Mouse (Mus musculus): ENCODE data around the gene Stoml1.
"Not testable (repeated sequence)": the region's sequence is repeated elsewhere in the genome, so short reads cannot be mapped to it uniquely, and the experiment has no call there.

The Stoml1 gene

DNA sequence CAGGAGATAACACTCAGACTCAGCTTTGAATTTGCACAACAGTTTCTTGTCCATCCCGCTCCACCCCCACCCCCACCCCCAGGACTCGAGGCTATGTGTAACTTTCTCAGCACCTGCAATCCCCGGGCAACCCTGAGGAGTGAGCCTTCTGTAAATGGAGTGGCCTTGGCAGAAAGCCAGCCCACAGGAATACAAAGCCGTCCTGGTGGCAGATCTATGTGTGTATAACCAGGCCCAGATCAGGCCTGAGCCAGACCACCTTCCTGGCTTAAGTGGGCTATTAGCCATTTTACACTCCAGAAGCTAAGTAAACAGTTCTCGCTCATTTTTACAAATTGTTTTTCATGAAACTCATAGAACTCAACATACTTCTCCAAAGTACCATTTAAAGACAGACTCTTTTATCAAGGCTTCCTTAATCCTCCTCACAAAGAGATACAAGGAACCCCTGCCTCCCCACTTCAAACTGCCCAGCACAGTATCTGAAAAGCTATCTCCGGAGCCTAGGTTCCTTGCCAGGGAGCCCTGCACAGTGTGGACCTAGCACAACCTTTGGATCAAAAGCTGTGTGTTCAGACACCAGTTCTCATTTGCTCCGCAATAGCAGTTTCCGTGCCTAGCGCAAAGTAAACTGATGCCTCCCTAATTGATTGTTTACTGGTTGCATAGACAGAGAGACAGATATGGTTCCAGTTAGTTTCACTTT, 11.0 kb upstream of the Stoml1 start:
- in situ Hi-C loops (cut with MseI, MboI) = no loop called here

DNA sequence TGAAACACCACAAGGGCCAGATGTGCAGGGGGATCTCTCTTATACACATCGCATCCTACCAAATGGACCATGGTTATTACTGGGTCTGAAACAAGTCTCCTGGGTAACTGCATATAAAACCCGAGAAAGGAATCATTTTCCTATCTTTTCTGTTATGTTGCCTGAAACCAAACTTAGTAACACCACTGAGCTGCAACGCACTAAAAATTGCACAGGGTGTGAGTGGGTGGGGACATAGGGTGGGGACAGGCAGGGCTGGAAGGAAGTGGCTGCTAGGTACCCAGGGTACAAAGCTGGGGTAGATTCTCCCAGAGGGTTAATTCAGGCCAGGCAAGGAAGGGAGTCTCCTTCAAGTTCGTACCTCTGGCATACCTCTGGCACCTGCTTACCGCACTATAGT, 10.3 kb upstream of the Stoml1 start:
- in situ Hi-C loops (cut with MseI, MboI) = no loop called here

DNA sequence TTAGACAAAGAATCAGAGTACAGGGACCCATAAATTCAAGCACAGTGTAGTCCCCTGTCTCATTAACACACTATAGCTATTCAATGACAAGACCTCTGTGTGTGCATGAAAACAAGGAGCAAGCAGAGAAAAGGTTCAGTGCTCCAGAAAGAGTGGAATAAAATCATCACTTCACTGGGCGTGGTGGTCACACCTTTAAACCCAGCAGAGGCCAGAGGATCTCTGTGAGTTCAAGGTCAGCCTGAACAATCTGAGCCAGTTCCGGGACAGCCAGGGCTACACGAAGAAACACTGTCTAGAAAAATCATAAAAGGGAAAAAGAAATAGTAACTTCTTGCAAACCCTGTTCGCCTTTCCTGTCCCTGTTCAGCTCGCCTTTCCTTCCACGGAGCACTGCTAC, 9.3 kb upstream of the Stoml1 start:
- in situ Hi-C loops (cut with MseI, MboI) = no loop called here

DNA sequence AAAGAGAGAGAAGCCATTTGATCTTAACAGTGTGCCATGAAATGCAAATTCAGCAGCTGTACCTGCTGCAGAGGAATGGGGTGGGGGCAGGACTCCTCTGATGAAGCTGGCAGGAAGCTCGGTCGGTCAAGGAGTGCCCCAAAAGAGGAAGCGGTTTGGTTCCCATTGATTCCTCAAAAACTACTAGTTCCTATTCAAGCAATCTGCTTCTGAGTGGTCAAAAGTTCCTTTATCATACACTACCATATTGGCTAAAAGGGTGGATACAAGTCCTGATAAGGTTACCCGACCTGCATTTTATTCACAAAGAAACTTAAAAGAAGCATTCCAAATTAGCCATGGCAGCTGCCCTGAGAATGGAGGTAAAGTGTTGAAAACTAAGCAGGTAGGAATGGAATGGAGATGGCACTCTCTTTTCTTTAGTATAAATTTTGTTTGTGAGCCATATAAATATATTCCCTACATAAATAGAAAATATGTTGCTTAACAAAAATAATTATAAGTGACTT, 6.8 kb upstream of the Stoml1 start:
- in situ Hi-C loops (cut with MseI, MboI) = no loop called here

DNA sequence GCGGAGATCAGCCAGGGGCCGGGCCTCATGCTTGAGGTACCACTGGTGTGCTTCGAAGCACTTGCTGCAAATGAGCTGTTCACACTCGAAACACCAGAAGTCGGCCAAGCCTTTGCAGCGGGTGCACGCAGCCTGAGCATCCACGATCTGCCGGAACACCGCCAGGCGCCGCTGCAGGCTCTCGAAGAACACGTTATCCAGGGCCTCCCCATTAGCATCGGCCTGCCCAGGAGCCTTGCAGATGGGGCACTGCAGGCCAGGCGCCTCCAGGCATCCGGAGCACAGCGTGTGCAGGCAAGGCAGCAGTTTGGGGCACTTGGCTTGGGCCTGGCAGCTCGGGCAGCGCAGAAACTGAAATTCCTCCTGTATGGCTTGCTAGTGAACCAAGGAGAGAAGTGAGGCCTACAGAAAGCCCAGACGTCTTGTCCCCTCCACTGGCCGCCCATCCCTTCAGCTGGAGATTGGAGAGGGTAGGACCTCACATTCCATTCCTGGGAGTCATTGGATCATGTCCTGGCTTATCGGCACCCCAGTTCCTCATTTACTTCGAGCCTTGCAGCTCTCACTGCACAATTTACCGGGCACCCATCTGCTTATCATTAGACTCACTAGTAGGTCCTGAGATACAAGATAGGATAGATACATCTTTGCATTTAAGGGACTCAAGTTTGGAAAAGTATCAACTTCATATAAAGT, 5.8 kb upstream of the Stoml1 start:
- in situ Hi-C loops (cut with MseI, MboI) = no loop called here

DNA sequence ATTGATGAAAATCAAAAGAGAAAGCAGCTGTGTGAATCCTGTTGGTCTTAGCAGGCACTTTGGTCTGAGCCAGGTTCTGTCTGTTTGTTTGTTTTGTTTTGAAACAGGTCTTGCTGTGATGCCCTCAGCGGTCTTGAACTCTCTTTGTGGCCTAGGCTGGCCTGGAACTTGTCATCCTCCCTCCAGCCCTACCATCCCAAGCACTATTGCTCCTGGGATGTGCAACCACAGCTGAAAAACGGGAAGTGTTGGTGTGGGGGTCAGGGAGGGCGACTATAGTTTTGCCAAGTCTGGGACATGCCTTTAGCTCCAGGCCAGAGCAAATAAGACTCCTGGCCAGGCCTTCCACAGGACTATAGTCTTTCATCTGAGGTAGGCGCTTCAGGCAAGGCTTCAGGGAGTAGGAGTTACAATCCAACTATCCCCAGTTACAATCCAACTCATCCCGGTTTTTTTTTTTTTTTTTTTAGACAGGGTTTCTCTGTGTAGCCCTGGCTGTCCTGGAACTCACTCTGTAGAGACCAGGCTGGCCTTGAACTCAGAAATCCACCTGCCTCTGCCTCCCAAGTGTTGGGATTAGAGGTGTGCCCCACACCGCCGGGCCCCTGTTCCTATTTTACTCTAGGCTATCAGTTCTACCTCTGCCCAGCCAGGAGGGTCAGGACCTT, 4.1 kb upstream of the Stoml1 start:
- in situ Hi-C loops (cut with MseI, MboI) = no loop called here

DNA sequence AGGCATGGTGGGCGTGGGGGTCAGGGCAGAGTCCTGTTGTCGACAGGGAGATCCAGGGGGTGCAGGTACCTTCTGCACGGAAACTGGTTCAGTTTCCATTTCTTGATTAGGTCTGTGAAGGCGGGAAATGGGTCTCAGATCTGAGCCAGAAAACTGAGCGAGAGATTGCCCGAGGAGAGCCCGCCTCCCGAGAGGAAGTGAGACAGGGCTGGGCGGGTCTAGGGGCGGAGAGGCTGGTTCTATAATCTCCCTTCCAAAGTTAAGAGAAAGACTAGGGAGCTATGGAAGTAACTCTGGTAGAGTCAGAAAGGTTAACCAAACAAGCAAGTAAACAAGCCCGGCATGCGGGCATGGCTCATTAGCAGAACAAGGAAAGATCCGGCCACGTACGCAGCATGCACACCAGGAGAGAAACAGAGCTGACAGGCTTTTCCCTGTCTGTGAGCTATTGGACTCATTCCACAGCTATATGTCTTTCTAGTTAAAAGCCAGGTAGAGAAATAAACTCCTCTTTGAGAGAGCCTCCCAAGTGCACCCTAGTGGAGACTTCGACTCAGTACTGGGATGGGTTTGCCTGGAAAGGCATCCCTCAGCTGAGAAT, 3.3 kb upstream of the Stoml1 start, which contains the start of gene Pml:
Gene Pml, minus strand, starts transcription at position 195 of the 601 bp plus-strand sequence.
- in situ Hi-C loops (cut with MseI, MboI) = no loop called here

DNA sequence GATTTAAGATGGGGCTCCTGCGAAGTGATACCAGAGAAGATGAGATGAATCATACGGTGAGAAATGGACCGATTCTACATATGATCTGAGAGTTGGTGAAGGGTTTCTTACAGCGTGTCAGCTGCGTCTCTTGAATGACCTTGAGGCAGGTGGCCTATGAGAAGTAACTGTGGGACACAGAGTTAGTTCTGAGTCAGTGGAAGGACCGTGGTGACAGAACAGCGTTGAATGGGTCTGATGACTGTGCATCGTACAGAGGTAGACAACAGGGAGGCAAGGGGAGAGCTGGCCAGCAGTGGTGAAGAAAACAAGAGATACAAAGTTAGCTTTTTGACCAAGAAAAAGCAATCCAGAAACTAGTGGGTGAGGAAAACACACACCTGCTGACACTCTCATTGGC, 2.6 kb upstream of the Stoml1 start:
- in situ Hi-C loops (cut with MseI, MboI) = no loop called here

DNA sequence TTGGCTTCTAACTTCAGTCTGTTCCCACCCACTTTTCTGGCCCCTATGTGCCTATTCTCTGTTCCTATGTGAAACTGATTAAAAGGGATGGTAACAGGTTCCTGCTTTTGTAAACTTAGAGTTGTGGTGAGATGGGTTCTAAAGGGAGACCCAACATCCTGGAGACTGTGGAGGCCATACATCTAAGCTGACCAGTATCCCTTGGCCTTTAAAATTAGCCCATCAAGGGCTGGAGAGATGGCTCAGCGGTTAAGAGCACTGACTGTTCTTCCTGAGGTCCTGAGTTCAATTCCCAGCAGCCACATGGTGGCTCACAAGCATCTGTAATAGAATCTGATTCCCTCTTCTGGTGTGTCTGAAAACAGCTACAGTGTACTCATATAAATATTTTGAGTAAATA, 2.2 kb upstream of the Stoml1 start:
- in situ Hi-C loops (cut with MseI, MboI) = not testable (repeated sequence)

DNA sequence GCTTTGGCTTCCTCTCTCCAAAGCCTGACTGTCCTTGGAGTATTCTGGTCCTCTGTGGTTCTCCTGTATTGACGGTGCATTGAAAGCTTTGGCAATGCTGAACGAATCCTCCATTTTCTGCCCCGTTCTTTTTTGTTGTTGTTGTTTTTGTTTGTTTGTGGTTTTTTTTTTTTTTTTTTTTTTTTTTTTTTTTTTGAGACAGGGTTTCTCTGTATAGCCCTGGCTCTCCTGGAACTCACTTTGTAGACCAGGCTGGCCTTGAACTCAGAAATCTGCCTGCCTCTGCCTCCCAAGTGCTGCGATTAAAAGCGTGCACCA, 800 bp downstream of the Stoml1 start:
- in situ Hi-C loops (cut with MseI, MboI) = not testable (repeated sequence)

DNA sequence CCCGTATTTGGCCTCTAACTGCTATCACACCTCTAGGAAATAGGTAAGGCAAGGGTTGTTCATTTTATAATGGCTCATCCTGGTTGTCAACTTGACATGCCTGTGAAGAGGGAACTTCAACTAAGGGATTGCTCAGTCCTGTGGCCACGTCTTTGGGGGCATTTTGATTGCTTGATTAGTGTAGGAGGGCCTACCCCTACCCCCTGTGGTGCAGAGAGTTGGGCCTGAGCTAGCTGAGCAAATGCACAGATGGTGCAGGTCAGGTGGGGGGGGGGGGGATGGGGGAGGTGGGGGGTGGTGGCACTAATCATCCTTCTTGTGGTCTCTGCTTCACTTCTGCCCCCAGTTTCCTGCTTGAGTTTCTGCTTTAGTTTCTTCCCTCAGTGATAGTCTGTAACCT, 2.1 kb downstream of the Stoml1 start:
- in situ Hi-C loops (cut with MseI, MboI) = no loop called here

DNA sequence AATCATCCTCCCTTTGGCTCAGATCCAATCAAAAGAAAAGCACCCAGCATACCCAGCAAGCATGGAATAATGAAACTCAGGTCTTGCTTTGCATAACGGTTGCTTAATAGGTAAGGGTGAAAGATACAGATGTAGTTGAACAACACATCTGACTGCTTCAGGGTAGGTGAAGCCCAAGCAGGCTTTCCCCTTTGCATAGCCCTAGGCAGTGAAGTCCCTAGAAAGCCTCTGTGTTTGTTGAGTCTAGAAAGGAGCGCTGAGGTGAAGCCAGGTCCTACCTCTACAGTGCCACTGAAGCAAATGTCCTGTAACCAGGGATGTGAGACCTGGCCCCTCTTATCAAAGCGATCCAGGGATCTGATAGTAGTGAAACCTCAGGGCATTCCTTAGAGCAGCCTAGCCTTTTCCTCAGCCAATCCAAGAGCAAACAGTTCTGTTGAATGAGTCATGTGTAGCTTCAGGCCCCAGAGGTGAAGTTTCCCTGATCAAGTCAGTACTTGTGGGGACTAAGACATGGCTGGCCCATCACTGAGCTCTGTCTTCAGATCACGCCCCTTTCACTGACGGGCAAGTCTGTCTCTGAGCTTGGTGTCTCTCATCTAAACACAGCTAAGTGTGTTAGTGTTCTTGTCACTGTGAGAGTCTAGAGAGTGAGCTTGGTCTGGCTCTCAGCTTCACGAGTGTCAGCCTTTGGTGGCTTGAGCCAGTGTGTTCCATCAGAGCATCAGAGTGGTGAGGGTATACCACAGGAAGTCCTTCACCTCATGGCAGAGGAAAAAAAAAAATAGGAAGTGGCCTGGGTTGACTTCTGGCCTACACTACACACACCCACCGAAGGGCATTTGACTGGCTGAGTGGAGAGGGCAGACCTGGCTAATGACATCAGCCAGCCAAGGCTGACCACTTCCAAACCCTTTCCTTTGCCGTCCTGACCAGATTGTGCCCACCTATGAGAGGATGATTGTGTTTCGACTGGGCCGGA, 3.0 kb downstream of the Stoml1 start:
- in situ Hi-C loops (cut with MseI, MboI) = no loop called here

DNA sequence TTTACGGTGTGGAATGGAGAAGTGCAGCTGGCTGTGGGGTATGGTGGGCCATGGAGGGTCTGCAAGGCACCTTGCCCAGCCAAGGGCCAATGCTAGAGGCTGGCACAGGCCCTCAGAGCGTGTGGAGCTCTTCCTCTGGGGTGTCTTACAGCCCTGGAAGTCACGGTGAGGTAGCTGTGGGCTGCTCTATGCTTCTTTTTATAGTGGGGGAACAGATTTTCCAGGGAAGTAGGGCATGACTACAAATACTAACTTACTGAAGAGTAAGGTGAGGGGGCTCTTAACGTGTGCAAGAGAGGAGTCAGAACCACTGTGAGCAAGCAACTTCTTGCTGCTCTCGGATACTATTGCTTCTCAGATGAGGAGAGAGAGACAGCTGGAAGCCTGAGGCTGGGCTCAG, 9.5 kb downstream of the Stoml1 start:
- in situ Hi-C loops (cut with MseI, MboI) = no loop called here

DNA sequence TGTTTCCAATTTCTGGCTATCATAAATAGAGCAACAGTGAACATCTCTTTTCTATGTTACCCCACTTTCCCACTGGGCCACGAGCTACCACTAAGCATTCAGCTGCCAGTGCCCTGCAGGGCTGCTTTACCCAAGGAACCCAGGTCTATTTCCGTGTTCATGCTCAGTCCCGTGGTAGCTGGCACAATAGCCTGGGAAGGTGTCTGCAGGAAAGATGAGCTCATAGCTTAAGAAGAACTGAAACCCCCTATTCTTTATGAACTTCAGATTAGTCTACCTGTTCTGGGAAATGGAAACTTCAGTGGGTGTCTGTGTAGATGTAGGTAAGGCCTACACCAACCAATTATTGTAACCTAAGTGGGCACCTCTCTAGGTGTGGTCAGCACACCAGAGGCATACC, 12.4 kb downstream of the Stoml1 start:
- in situ Hi-C loops (cut with MseI, MboI) = no loop called here

DNA sequence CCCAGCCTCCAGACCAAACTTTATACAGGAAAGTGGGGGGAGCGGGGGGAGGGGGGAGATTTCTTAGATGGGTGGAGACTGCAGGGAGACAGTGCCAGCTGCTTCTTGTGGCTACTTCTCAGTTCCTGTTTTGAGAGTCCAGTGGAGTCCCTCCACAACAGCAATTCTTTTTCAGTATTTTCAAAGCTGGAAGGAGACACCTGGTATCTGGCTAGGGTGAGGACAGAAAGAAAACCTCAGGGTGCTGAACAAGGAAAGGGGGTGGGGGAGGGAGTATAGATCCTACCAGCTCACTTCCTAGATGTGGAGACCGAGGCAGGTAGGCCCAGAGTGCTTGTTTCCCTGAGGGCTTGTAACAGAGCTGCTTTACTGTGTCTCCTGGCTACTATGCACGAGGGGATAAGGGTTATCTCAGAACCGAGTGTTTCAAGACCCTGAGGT, 13.6 kb downstream of the Stoml1 start:
- in situ Hi-C loops (cut with MseI, MboI) = no loop called here

DNA sequence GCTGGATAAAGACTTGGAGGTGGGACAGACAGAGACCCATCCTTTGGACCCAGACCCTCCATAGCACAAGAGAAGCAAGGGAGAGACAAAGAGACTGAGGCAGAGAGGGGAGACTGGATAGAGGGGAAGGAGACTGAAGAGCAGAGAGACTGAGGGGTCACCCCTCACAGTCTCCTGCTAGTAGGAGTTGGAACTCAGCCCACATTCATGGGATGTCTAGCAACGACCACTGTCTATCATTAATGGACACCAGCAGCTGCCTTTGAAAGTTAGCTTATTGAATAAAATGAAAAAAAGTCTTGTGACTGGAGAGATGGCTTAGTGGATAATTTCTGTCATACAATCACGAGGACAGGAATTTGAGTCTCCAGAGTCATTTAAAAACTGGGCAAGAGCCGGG, 14.1 kb downstream of the Stoml1 start:
- in situ Hi-C loops (cut with MseI, MboI) = no loop called here

DNA sequence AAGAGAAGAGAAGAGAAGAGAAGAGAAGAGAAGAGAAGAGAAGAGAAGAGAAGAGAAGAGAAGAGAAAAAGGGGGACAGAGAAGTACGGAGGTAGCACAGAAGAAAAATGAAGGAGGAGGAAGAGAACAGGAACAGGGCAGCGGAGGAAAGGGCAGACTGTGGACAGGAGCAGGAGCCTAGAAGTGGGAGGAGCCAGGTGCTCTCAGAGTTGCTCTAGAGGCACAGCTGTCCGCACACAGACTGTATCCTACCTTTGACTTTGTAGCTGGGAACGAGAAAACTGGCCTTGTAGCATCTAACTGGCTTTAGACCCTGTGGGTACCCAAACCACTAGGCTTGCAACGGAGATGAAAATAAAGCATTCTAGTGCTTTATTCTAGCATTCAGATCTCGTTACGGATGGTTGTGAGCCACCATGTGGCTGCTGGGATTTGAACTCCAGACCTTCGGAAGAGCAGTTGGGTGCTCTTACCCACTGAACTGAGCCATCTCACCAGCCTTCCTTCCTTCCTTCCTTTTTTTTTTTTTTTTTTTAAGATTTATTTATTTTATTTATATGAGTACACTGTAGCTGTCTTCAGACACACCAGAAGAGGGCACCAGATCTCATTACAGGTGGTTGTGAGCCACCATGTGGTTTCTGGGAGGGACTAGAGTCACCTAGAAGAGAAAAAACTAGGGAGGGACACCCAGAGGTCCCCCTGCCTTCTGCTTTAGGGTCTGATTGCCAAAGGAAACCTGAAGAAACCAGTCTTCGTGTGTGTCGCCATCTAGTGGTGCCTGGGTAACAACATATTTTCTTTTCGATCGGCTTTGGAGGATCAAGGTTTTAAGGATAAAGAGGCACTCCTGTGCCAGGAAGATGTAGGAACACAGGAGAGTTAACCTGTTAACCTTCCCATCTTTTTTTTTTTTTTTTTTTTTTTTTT, 15.7 kb downstream of the Stoml1 start:
- in situ Hi-C loops (cut with MseI, MboI) = no loop called here

DNA sequence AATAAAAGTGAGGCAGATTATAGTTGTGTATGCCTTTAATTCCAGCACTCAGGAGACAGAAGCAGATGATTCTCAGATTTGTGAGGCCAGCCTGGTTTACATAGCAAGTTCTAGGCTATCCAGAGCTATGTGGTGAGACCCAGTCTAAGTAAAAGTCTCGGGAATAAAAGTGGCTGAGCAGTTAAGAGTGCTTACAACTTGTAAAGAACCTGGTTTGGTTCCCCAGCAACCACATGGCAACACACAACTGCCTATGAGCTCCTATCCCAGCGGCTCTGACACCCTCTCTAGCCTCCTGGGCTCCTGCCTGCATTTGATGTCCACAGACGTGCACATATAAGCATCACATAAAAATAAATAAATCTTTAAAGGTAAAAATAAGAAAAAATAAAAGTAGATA, 17.1 kb downstream of the Stoml1 start:
- in situ Hi-C loops (cut with MseI, MboI) = no loop called here

DNA sequence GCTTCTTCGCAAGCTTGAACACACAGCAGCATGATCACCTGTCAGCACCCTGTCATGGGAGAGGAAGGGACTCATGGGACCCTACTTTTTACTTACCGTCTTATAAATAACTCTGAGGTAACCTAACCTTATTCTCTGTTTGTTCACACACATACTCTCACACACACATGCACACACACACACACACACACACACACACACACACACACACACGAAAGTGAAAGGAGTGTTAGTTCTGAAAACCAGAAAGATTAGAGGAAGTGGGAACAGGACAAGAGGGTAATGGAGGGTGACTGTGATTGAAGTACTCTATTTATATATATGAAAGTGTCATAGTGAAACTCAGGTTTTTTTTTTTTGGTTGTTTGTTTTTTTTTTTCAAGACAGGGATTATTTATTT, 18.1 kb downstream of the Stoml1 start:
- in situ Hi-C loops (cut with MseI, MboI) = no loop called here

DNA sequence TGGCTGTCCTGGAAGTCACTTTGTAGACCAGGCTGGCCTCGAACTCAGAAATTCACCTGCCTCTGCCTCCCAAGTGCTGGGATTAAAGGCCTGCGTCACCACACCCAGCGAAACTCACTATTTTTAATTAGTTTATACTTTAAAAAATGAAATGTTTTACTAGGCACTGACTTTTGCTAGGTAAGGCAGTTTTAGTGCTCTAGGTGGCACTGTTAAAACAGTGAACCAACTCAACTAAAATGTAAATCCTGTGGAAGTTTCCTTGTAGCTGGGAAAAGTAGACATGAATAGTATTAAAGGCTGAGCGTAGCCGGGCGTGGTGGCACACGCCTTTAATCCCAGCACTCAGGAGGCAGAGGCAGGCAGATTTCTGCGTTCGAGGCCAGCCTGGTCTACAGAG, 18.6 kb downstream of the Stoml1 start:
- in situ Hi-C loops (cut with MseI, MboI) = not testable (repeated sequence)

Data from mouse trophoblast stem cell (cell line).